Mouse (Mus musculus): ENCODE results near the gene Nfu1. TPM values are rescaled to one million over a fixed set of nuclear protein-coding genes. Genes with fewer than 3 reads are reported as not detected.

The Nfu1 gene
- polyA plus RNA-seq, 1 experiment from 2014 or later: 92.4 TPM

DNA sequence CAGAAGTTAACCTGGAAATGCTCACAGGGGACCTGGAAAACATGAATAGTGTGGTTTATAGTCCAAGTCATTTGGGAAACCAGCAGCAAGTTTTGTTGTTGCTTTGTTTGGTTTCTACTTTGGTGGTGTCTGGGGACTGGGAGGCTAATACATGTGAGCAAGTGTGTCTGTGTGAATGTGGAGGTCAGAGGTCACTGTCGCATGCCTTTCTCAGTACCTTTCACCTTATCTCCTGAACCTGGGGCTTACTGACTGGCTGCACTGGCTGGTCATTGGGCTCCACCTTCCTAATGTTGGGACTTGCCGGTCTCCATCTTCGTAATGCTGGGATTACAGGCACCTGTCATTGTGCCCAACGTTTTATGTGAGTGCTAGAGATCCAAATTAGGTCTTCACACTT lies 61.6 kb downstream of the Nfu1 start:
- ATAC-seq (replicated peaks; ENCODE audit: low FRiP score): no peak
- Histone ChIP-seq H3K9me3 (ENCODE audit: control insufficient read depth, low read length) (no peaks in the 10 kb centered on the region), H3K9ac (ENCODE audit: low read length) (no peak overlapping the region), H3K27me3 (ENCODE audit: control insufficient read depth, insufficient read depth, low read length) (no peaks in the 10 kb centered on the region), H3K4me1 (replicated peaks; ENCODE audit: control insufficient read depth, insufficient read depth, low read length) (no peaks in the 10 kb centered on the region), H3K36me3 (ENCODE audit: control insufficient read depth, insufficient read depth, low read length) (peaks cover 3% of the 10 kb centered on the region; the same call in 1 of the 2 replicates), H3K4me3 (ENCODE audit: low read depth, low read length) (no peak overlapping the region), H3K4me2 (ENCODE audit: low read depth, low read length, severe bottlenecking) (no peak overlapping the region), H3K27ac (ENCODE audit: low read depth, low read length) (no peak overlapping the region)
- DNase-seq (ENCODE audit: low spot score): no peak
- 92% methylated on average over 4 of the region's 4 CpGs for WGBS

DNA sequence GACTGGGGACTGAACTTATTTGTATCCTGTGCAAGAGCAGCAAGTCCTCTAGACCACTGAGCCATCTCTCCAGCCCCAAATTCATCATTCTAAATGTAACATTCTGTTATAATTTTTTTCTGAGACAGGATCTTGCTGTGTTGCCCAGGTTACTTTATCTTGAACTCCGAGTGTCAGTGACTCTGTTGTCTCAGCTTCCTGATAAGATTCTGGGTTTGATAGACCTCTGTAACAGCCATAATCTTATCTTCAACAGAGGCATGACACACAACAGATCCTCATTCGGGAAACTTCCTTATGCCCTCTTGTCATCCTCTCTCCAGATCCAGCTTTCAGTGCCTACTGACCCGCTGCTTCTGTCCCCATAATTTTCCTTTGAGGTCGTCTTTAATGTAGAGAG lies 63.7 kb downstream of the Nfu1 start:
- H3K9me3 ChIP-seq (ENCODE audit: control insufficient read depth, low read length): no peaks in the 10 kb centered on the region
- H3K4me1 ChIP-seq (replicated peaks; ENCODE audit: control insufficient read depth, insufficient read depth, low read length): no peaks in the 10 kb centered on the region
- H3K9ac ChIP-seq (ENCODE audit: low read length): no peak overlapping the region
- H3K4me3 ChIP-seq (ENCODE audit: low read depth, low read length): no peak overlapping the region
- H3K27me3 ChIP-seq (ENCODE audit: control insufficient read depth, insufficient read depth, low read length): no peaks in the 10 kb centered on the region
- DNase-seq (ENCODE audit: low spot score) (no peak), ATAC-seq (replicated peaks; ENCODE audit: low FRiP score) (no peak)
- H3K27ac ChIP-seq (ENCODE audit: low read depth, low read length): no peak overlapping the region
- H3K4me2 ChIP-seq (ENCODE audit: low read depth, low read length, severe bottlenecking): no peak overlapping the region
- no peaks in the 10 kb centered on the region for H3K36me3 ChIP-seq (ENCODE audit: control insufficient read depth, insufficient read depth, low read length)
- 87% methylated on average over 4 of the region's 4 CpGs for WGBS

DNA sequence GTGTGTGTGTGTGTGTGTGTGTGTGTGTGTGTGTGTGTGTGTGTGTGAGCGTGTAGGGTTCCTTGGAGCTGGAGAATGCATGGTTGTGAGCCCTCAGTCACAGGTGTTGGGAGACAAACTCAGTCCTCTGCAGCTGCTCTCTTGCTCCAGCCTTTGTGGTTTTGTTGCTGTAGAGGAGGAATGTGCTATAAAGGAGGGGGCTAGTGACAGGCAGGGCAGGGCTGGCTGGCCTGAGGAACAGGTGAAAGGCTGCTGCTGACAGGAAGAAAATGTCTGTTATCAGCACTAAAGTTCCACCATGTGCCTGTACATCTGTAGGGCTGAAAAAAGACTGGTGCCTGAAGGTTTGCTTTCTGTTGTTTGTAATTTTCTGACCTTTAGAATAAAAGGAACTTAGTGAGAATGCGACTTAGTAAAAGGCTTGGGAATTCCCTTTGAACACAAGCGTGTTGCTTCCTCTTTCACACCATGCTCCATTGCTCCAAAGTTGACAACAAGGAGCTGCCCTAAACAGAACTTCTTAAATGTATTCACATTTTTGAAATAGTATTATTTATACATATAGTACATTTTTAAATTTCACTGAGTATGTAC lies 66.2 kb downstream of the Nfu1 start:
- Histone ChIP-seq H3K4me2 (ENCODE audit: low read depth, low read length, severe bottlenecking) (no peak overlapping the region), H3K27me3 (ENCODE audit: control insufficient read depth, insufficient read depth, low read length) (no peaks in the 10 kb centered on the region), H3K27ac (ENCODE audit: low read depth, low read length) (no peak overlapping the region), H3K4me1 (replicated peaks; ENCODE audit: control insufficient read depth, insufficient read depth, low read length) (no peaks in the 10 kb centered on the region), H3K9ac (ENCODE audit: low read length) (no peak overlapping the region), H3K4me3 (ENCODE audit: low read depth, low read length) (no peak overlapping the region), H3K9me3 (ENCODE audit: control insufficient read depth, low read length) (no peaks in the 10 kb centered on the region), H3K36me3 (ENCODE audit: control insufficient read depth, insufficient read depth, low read length) (no peaks in the 10 kb centered on the region)
- no peak for DNase-seq (ENCODE audit: low spot score)
- WGBS: 83% methylated on average over 3 of the region's 3 CpGs
- ATAC-seq (replicated peaks; ENCODE audit: low FRiP score): no peak

Other genes with a start within 250 kb of the Nfu1 start
- gene Anxa4, start 215.7 kb upstream of the Nfu1 start, polyA plus RNA-seq (2014; fragmentation: Nextera tagmentation; extraction: Ambion mirVana): 5.7 and 6.1 TPM in 2 replicates
- gene Aak1, start 159.7 kb upstream of the Nfu1 start, polyA plus RNA-seq (2014; fragmentation: Nextera tagmentation; extraction: Ambion mirVana): 21.9 and 23.2 TPM in 2 replicates
- gene Gfpt1, start 33.6 kb downstream of the Nfu1 start, polyA plus RNA-seq (2014; fragmentation: Nextera tagmentation; extraction: Ambion mirVana): 17.4 and 18.8 TPM in 2 replicates
- 0.12 and 0.20 TPM in 2 replicates for gene D6Ertd527e, start 95.5 kb downstream of the Nfu1 start, polyA plus RNA-seq (2014; fragmentation: Nextera tagmentation; extraction: Ambion mirVana)

Measured in forebrain, embryonic 11.5 days (tissue).